Mouse (Mus musculus): Measurements from ENCODE around the gene Gm5416. TPM values are rescaled to one million over a fixed set of nuclear protein-coding genes. Genes with fewer than 3 reads are reported as not detected.
"Not testable (repeated sequence)": the region's sequence is repeated elsewhere in the genome, so short reads cannot be mapped to it uniquely, and the experiment has no call there.

The Gm5416 gene
- not detected for total RNA-seq (2021)
- long read RNA-seq, experiment 1 = 0 reads
- long read RNA-seq, experiment 2 = 0 reads

- DNase-seq = no peak
Observed at GRCm38 (mm10) chr16:36209967-36210453, at the start of gene Gm5416. TSS of gene Gm5416 (plus strand) at chr16:36210403.

- DNase-seq = not testable (repeated sequence)
Observed at GRCm38 (mm10) chr16:36167841-36168240, 42.4 kb upstream of the Gm5416 start.

- DNase-seq = no peak
Observed at GRCm38 (mm10) chr16:36176108-36176507, 34.1 kb upstream of the Gm5416 start.

GRCm38 (mm10) chr16:36179910-36180309 is 30.3 kb upstream of the Gm5416 start:
- DNase-seq = no peak

- DNase-seq = not testable (repeated sequence)
Observed at GRCm38 (mm10) chr16:36183912-36184311, 26.3 kb upstream of the Gm5416 start, which contains the start of gene Gm5483. TSS of gene Gm5483 (plus strand) at chr16:36184212.

- DNase-seq = no peak
Observed at GRCm38 (mm10) chr16:36199226-36199625, 11.0 kb upstream of the Gm5416 start.

- DNase-seq = no peak
Observed at GRCm38 (mm10) chr16:36203846-36204245, 6.4 kb upstream of the Gm5416 start.

- DNase-seq = not testable (repeated sequence)
Observed at GRCm38 (mm10) chr16:36205684-36206083, 4.5 kb upstream of the Gm5416 start.

GRCm38 (mm10) chr16:36221168-36221567 is 11.0 kb downstream of the Gm5416 start, which contains the start of gene 2010005H15Rik:
TSS of gene 2010005H15Rik (plus strand) at chr16:36221468.
- not testable (repeated sequence) for DNase-seq

- not testable (repeated sequence) for DNase-seq
Observed at GRCm38 (mm10) chr16:36260585-36260984, 50.4 kb downstream of the Gm5416 start.

Other genes with a start within 250 kb of the Gm5416 start
- 10 to 100 TPM; 70.0 to 85.0 TPM for gene Kpna1, start 231.7 kb upstream of the Gm5416 start, total RNA-seq (2021)
- gene Wdr5b, start 169.2 kb upstream of the Gm5416 start, total RNA-seq (2021) = 1 to 10 TPM; 4.2 TPM
- gene Fam162a, start 138.8 kb upstream of the Gm5416 start, total RNA-seq (2021) = 100 to 1,000 TPM; 140 to 185 TPM
- gene Ccdc58, start 138.7 kb upstream of the Gm5416 start, total RNA-seq (2021) = 10 to 100 TPM; 40.4 to 55.3 TPM
- not detected for gene Csta1, start 79.2 kb upstream of the Gm5416 start, total RNA-seq (2021)
- not detected for gene Stfa2l1, start 53.6 kb upstream of the Gm5416 start, total RNA-seq (2021)
- not detected for gene Gm5483, start 26.2 kb upstream of the Gm5416 start, total RNA-seq (2021)
- 1 to 10 TPM in 1 of 2 experiments, not detected in 1; 1.6 TPM for gene 2010005H15Rik, start 11.1 kb downstream of the Gm5416 start, total RNA-seq (2021)
- gene Stfa1, start 66.5 kb downstream of the Gm5416 start, total RNA-seq (2021) = not detected
- not detected for gene BC117090, start 123.9 kb downstream of the Gm5416 start, total RNA-seq (2021)
- gene BC100530, start 157.3 kb downstream of the Gm5416 start, total RNA-seq (2021) = not detected
- not detected for gene Stfa2, start 198.1 kb downstream of the Gm5416 start, total RNA-seq (2021)
- not detected for gene Stfa3, start 245.0 kb downstream of the Gm5416 start, total RNA-seq (2021)